Mouse (Mus musculus): ENCODE data around the gene Hes2. TPM values are rescaled to one million over a fixed set of nuclear protein-coding genes. Genes with fewer than 3 reads are reported as not detected.

The Hes2 gene
- polyA plus RNA-seq, 1 experiment from 2014 or later = 0.17 TPM

Other genes starting within 250 kb of the Hes2 start
- 77.6 and 78.3 TPM in 2 replicates for gene Dnajc11, start 225.2 kb upstream of the Hes2 start, polyA plus RNA-seq (2015; fragmentation: Nextera tagmentation; extraction: Ambion mirVana)
- gene Thap3, start 169.9 kb upstream of the Hes2 start, polyA plus RNA-seq (2015; fragmentation: Nextera tagmentation; extraction: Ambion mirVana) = 39.2 and 44.8 TPM in 2 replicates
- gene Phf13, start 162.6 kb upstream of the Hes2 start, polyA plus RNA-seq (2015; fragmentation: Nextera tagmentation; extraction: Ambion mirVana) = 31.2 and 32.1 TPM in 2 replicates
- 11.7 and 12.5 TPM in 2 replicates for gene Klhl21, start 150.1 kb upstream of the Hes2 start, polyA plus RNA-seq (2015; fragmentation: Nextera tagmentation; extraction: Ambion mirVana)
- 17.7 and 23.8 TPM in 2 replicates for gene Zbtb48, start 131.2 kb upstream of the Hes2 start, polyA plus RNA-seq (2015; fragmentation: Nextera tagmentation; extraction: Ambion mirVana)
- 0.45 and 0.86 TPM in 2 replicates for gene Tas1r1, start 120.3 kb upstream of the Hes2 start, polyA plus RNA-seq (2015; fragmentation: Nextera tagmentation; extraction: Ambion mirVana)
- 33.5 and 36.8 TPM in 2 replicates for gene Nol9, start 119.5 kb upstream of the Hes2 start, polyA plus RNA-seq (2015; fragmentation: Nextera tagmentation; extraction: Ambion mirVana)
- 19.8 and 20.9 TPM in 2 replicates for gene Plekhg5, start 86.4 kb upstream of the Hes2 start, polyA plus RNA-seq (2015; fragmentation: Nextera tagmentation; extraction: Ambion mirVana)
- 1.5 and 2.4 TPM in 2 replicates for gene Tnfrsf25, start 42.9 kb upstream of the Hes2 start, polyA plus RNA-seq (2015; fragmentation: Nextera tagmentation; extraction: Ambion mirVana)
- 25.5 and 28.1 TPM in 2 replicates for gene Espn, start 6.5 kb upstream of the Hes2 start, polyA plus RNA-seq (2015; fragmentation: Nextera tagmentation; extraction: Ambion mirVana)
- 65.6 and 71.7 TPM in 2 replicates for gene Acot7, start 19.3 kb downstream of the Hes2 start, polyA plus RNA-seq (2015; fragmentation: Nextera tagmentation; extraction: Ambion mirVana)
- gene Gpr153, start 115.4 kb downstream of the Hes2 start, polyA plus RNA-seq (2015; fragmentation: Nextera tagmentation; extraction: Ambion mirVana) = 6.2 and 7.8 TPM in 2 replicates
- gene Hes3, start 132.8 kb downstream of the Hes2 start, polyA plus RNA-seq (2015; fragmentation: Nextera tagmentation; extraction: Ambion mirVana) = not detected in 2 replicates
- 22.3 and 28.7 TPM in 2 replicates for gene Icmt, start 138.4 kb downstream of the Hes2 start, polyA plus RNA-seq (2015; fragmentation: Nextera tagmentation; extraction: Ambion mirVana)
- 1.5 and 2.1 TPM in 2 replicates for gene Rnf207, start 160.1 kb downstream of the Hes2 start, polyA plus RNA-seq (2015; fragmentation: Nextera tagmentation; extraction: Ambion mirVana)
- gene Rpl22, start 166.9 kb downstream of the Hes2 start, polyA plus RNA-seq (2015; fragmentation: Nextera tagmentation; extraction: Ambion mirVana) = 387 and 455 TPM in 2 replicates
- gene Chd5, start 179.8 kb downstream of the Hes2 start, polyA plus RNA-seq (2015; fragmentation: Nextera tagmentation; extraction: Ambion mirVana) = 0.13 and 0.32 TPM in 2 replicates

All from kidney, embryonic 15.5 days (tissue).